Mouse (Mus musculus) midbrain, embryonic 13.5 days (tissue): Measurements from ENCODE around the gene Masp2. TPM values are rescaled to one million over a fixed set of nuclear protein-coding genes. Genes with fewer than 3 reads are reported as not detected.

Experiments
- ATAC-seq: fragments of 200-750 bp; cut with Nextera tagmentation; 2 replicates; pipeline ENCODE4 v1.8.0; 2017; ENCODE audit warnings: mild to moderate bottlenecking, moderate TSS enrichment, moderate library complexity
- H3K27ac ChIP-seq: fragments of 300-500 bp; sonication (generic); 2 replicates; pipeline ENCODE4 v1.5.1; 2015; ENCODE audit warnings: inconsistent platforms, mild to moderate bottlenecking, moderate library complexity
- H3K27me3 ChIP-seq: fragments of 300-500 bp; sonication (generic); 2 replicates; pipeline ENCODE4 v1.6.1; 2015; ENCODE audit warnings: mild to moderate bottlenecking, inconsistent platforms
- H3K36me3 ChIP-seq: fragments of 300-500 bp; sonication (generic); 2 replicates; pipeline ENCODE4 v1.6.1; 2015; ENCODE audit warnings: mild to moderate bottlenecking, inconsistent platforms
- H3K4me1 ChIP-seq: fragments of 300-500 bp; sonication (generic); replicated peaks from 2 replicates; pipeline ENCODE4 v1.6.1; 2015; ENCODE audit warnings: inconsistent platforms
- H3K4me2 ChIP-seq: fragments of 300-500 bp; sonication (generic); replicated peaks from 2 replicates; pipeline ENCODE4 v1.6.1; 2015; ENCODE audit warnings: moderate library complexity, mild to moderate bottlenecking, inconsistent platforms
- H3K4me3 ChIP-seq: fragments of 300-500 bp; sonication (generic); replicated peaks from 2 replicates; pipeline ENCODE4 v1.5.1; 2015; ENCODE audit warnings: mild to moderate bottlenecking, inconsistent platforms
- H3K9ac ChIP-seq: fragments of 300-500 bp; sonication (generic); replicated peaks from 2 replicates; pipeline ENCODE4 v1.6.1; 2015; ENCODE audit warnings: mild to moderate bottlenecking, inconsistent platforms
- H3K9me3 ChIP-seq: fragments of 300-500 bp; sonication (generic); 2 replicates; pipeline ENCODE4 v1.6.1; 2016; ENCODE audit warnings: mild to moderate bottlenecking, inconsistent platforms
- WGBS: fragments of 180-500 bp; shearing (Covaris S2); methylation state at CpG from one replicate; pipeline ENCODE4 v1.1.7; 2015; 5-methylcytosine and 5-hydroxymethylcytosine counted together
- polyA plus RNA-seq: library from polyadenylated mRNA; unstranded; fragments of >200 nt; fragmentation: Nextera tagmentation; extraction: Ambion mirVana; gene quantifications from 2 replicates; pipeline ENCODE4 v1.2.1, GENCODE M21; 2015

The Masp2 gene
- polyA plus RNA-seq, 1 experiment from 2014 or later = 0.46 TPM

DNA sequence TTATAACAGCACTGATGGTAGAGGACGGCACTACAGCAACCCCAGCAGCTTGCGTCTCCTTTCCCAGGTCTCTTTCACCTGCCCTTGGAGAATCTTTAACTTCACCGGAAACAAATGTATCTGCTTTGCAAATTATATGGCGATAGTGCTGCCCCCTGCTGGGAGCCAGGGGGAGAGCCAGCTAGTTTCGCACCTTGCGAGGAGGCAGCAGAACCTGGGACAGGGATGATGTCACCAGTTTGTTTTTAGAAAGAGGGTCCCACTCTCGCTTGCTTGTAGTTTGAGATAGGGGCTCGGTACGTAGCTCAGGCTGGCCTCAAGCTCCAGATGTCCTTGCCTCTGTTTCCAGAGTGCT lies 41.8 kb downstream of the Masp2 start:
- no peak overlapping the region for H3K4me3 ChIP-seq
- no peaks in the 10 kb centered on the region for H3K9me3 ChIP-seq
- 9% methylated on average over 9 of the region's 9 CpGs for WGBS
- H3K9ac ChIP-seq = no peak overlapping the region
- H3K27ac ChIP-seq = no peak overlapping the region
- no peak for ATAC-seq
- no peaks in the 10 kb centered on the region for H3K36me3 ChIP-seq
- H3K4me1 ChIP-seq = no peaks in the 10 kb centered on the region
- no peak overlapping the region; the same call in 1 of the 2 replicates for H3K4me2 ChIP-seq
- H3K27me3 ChIP-seq = no peaks in the 10 kb centered on the region

DNA sequence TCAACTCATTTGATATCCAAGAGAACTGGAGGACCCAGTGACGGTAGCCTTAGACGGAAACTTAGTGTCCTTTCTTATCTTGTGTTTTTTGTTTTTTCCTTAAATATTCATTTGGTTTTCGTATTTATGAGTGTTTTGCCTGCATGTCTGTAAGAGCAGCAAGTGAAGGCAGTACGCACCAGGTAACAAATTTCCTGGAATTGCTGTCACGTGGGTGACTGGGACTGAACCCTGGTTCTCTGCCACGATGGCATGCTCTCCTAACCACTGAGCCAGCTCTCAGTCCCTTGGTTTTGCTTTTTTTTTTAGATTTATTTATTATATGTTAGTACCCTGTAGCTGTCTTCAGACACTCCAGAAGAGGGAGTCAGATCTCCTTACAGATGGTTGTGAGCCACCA lies 42.6 kb downstream of the Masp2 start:
- H3K27ac ChIP-seq = no peak overlapping the region
- no peak overlapping the region for H3K9ac ChIP-seq
- no peaks in the 10 kb centered on the region for H3K4me1 ChIP-seq
- no peak overlapping the region for H3K4me2 ChIP-seq
- no peak overlapping the region for H3K4me3 ChIP-seq
- no peak for ATAC-seq
- 90% methylated on average over 6 of the region's 6 CpGs for WGBS
- H3K9me3 ChIP-seq = no peaks in the 10 kb centered on the region
- no peaks in the 10 kb centered on the region for H3K27me3 ChIP-seq
- H3K36me3 ChIP-seq = no peaks in the 10 kb centered on the region

DNA sequence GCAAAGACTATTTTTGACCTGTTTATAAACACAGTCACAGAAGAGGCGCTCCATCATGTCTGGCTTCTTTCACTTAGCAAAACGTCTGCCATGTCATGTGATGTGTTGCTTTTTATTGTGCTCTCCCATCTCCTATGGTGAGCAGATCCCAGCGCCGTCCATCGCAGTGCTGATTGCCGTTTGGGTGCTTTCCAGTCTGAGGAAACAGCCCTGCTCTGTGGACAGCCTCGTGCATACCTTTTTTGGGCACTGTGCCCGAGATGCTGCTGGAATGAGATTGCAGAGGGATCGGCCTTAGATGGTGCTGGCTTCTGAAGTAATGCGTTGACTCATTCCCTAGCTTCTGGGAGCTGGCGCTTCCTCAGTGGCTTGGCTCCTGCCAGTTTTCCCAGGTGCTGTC lies 44.3 kb downstream of the Masp2 start:
- WGBS = 77% methylated on average over 11 of the region's 11 CpGs
- no peaks in the 10 kb centered on the region for H3K36me3 ChIP-seq
- no peak overlapping the region for H3K4me2 ChIP-seq
- no peak overlapping the region for H3K4me3 ChIP-seq
- ATAC-seq = no peak
- H3K4me1 ChIP-seq = no peaks in the 10 kb centered on the region
- H3K27ac ChIP-seq = no peak overlapping the region
- H3K9me3 ChIP-seq = no peaks in the 10 kb centered on the region
- H3K9ac ChIP-seq = no peak overlapping the region
- H3K27me3 ChIP-seq = no peaks in the 10 kb centered on the region

DNA sequence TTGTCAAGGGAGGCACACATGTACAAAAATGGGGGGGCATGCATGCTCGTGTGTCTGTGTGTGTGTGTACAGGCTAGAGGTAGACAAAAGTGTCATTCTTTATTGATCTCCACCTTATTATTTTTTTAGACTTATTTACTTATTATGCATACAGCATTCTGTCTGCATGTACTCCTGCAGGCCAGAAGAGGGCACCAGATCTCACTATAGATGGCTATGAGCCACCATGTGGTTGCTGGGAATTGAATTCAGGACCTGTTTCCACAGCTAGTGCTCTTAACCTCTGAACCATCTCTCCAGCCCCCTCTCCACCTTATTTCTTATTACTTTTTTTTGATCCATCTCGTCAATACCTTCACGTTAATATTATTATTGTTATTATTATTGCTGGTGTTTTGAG lies 47.0 kb downstream of the Masp2 start:
- Histone ChIP-seq H3K27ac (no peak overlapping the region), H3K27me3 (no peaks in the 10 kb centered on the region), H3K4me2 (no peak overlapping the region), H3K9me3 (no peaks in the 10 kb centered on the region), H3K9ac (no peak overlapping the region), H3K4me1 (no peaks in the 10 kb centered on the region), H3K36me3 (no peaks in the 10 kb centered on the region), H3K4me3 (no peak overlapping the region)
- no peak for ATAC-seq
- WGBS = 62% methylated on average over 3 of the region's 3 CpGs

DNA sequence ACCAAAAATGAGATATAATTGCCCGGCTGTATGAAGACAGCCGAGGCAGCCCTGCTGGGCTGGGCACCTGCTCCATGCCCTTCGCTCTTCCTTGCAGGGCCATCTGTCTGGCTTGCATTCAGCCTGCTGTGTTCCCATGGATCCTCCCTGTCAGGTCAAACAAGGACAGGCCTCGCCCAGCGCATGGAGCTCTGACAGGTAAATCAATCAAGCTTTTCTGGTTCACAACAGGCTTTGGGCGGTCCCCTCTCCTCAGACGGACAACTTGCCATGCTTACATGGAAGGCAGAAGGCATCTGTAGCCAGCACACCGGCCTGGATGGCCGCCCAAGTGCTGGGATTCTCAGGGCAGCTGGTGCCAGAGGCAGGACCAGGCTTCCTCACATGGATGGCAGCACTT lies 48.7 kb downstream of the Masp2 start:
- Histone ChIP-seq H3K4me1 (no peaks in the 10 kb centered on the region), H3K4me3 (no peak overlapping the region), H3K4me2 (no peak overlapping the region), H3K9me3 (no peaks in the 10 kb centered on the region), H3K27me3 (no peaks in the 10 kb centered on the region), H3K27ac (no peak overlapping the region), H3K9ac (no peak overlapping the region), H3K36me3 (no peaks in the 10 kb centered on the region)
- no peak for ATAC-seq
- WGBS = 80% methylated on average over 9 of the region's 9 CpGs

DNA sequence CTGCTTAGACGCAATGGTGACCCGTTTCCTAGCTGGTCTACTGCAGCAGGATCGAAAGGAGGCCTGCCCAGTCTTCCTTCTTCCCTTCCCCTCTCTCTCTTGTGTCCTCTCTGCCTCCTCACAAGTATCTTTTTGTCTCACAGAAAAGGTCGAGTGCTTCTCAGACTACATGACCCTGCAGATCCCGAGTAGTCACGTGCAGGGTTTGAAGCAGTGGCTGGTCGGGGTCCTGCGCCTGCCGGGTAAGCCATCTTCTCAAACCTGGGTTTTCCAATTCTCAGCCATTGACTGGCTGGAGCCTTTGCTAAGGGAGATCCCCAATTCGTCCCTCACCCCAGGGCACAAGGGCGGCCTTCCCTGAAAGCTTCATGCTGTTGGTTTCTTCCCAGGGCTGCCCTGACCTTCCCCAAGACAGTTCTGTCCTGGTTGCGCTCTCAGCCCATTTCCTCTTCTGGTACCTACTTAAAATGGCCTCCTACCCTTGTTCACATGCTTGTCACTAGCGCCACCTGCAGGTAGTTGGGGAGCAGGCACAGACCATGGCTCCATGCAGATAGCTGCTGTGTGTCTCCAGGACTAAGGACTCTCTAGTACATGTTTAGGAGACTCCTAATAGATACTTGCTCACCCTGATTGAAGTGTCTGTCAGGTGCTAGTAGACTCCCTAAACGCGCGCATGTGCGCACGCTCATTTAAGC lies 52.5 kb downstream of the Masp2 start:
- no peaks in the 10 kb centered on the region for H3K4me1 ChIP-seq
- no peak overlapping the region for H3K27ac ChIP-seq
- H3K36me3 ChIP-seq = no peaks in the 10 kb centered on the region
- no peak overlapping the region for H3K9ac ChIP-seq
- no peak for ATAC-seq
- no peak overlapping the region for H3K4me2 ChIP-seq
- H3K27me3 ChIP-seq = 0 out of 2 replicates have a peak, but pooled peaks cover 3% of the 10 kb centered on the region
- no peaks in the 10 kb centered on the region for H3K9me3 ChIP-seq
- 89% methylated on average over 18 of the region's 18 CpGs for WGBS
- no peak overlapping the region for H3K4me3 ChIP-seq

DNA sequence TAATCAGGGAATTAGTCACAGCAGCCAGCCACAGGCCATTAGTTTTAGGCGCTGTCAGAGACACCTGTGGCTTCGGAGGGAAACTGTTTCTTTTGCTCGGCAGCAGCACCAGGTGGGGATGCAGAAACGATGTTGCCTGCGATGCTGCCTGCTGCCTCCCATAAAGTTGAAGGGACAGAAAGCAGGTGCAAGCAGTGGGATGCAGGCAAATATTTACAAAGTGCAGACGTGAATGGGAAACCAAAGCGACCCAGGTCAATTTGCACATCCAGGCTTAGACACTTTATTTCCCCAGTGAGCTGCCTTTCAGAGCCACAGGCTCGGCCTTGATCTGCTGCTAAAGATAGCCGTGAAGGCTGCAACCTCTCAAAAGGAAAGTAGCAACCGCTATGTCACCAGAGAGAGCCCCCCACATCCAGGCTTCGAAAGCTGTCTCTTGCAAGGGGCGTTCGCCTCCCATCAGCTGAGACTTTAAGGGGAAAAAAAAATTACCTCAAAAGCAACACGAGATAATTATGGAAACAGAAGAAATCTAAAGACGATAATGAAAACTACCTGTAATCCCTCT lies 54.4 kb downstream of the Masp2 start:
- Histone ChIP-seq H3K4me3 (no peak overlapping the region), H3K27ac (no peak overlapping the region), H3K9me3 (no peaks in the 10 kb centered on the region), H3K36me3 (no peaks in the 10 kb centered on the region), H3K4me1 (no peaks in the 10 kb centered on the region; the same call in 1 of the 2 replicates), H3K4me2 (no peak overlapping the region), H3K9ac (no peak overlapping the region), H3K27me3 (peaks cover 6% of the 10 kb centered on the region; the same call in 1 of the 2 replicates)
- no peak for ATAC-seq
- WGBS = 41% methylated on average over 15 of the region's 15 CpGs

DNA sequence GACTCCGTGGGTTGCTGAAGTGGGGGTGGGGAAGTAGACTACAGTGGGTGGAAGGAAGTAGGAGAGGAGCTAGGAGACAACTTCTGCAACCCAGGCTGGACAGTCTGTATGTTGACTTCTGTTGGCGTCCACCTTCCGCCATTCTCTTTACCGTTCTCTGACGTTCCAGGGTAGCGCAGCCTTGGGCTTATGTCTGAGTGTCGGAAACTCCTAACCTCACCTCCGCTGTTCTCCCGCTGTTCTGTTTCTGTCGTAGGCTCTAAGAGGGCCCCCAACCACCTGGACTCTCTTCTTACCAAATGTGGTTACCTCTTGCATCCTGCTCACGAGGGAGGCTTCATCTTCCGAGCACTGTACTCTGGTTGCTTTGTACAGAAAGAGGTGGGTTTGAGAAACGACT lies 55.4 kb downstream of the Masp2 start:
- H3K27ac ChIP-seq = no peak overlapping the region
- 92% methylated on average over 13 of the region's 13 CpGs for WGBS
- no peak overlapping the region for H3K9ac ChIP-seq
- peaks cover 6% of the 10 kb centered on the region; the same call in 1 of the 2 replicates for H3K4me1 ChIP-seq
- no peaks in the 10 kb centered on the region for H3K36me3 ChIP-seq
- no peaks in the 10 kb centered on the region for H3K9me3 ChIP-seq
- ATAC-seq = no peak
- H3K4me3 ChIP-seq = no peak overlapping the region
- H3K27me3 ChIP-seq = peaks cover 9% of the 10 kb centered on the region; the same call in 1 of the 2 replicates
- no peak overlapping the region for H3K4me2 ChIP-seq

DNA sequence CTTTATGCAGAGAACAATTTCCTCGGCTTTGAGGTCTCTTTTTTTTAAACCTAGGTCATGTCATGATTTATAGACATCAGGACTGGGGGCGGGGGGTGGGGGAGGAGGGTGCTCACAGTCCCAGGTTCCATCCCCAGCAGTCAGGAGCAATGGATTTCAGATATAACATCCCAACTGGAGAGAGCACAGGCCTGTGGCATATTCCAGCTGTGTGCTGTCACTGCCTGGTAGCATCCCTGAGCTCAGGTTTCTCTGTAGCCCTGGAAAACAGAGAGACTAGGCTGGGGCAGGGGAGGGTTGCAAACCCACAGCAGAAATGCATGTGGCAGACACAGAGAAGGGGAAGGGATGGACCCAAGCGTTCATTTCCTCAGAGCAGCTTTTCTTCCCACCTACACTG lies 57.8 kb downstream of the Masp2 start:
- no peak for ATAC-seq
- Histone ChIP-seq H3K4me3 (no peak overlapping the region), H3K27me3 (peaks cover 9% of the 10 kb centered on the region; the same call in 1 of the 2 replicates), H3K27ac (no peak overlapping the region), H3K4me2 (no peak overlapping the region), H3K9ac (no peak overlapping the region), H3K4me1 (peaks cover 10% of the 10 kb centered on the region; the same call in 1 of the 2 replicates), H3K36me3 (no peaks in the 10 kb centered on the region), H3K9me3 (no peaks in the 10 kb centered on the region)
- WGBS = 78% methylated on average over 3 of the region's 3 CpGs

DNA sequence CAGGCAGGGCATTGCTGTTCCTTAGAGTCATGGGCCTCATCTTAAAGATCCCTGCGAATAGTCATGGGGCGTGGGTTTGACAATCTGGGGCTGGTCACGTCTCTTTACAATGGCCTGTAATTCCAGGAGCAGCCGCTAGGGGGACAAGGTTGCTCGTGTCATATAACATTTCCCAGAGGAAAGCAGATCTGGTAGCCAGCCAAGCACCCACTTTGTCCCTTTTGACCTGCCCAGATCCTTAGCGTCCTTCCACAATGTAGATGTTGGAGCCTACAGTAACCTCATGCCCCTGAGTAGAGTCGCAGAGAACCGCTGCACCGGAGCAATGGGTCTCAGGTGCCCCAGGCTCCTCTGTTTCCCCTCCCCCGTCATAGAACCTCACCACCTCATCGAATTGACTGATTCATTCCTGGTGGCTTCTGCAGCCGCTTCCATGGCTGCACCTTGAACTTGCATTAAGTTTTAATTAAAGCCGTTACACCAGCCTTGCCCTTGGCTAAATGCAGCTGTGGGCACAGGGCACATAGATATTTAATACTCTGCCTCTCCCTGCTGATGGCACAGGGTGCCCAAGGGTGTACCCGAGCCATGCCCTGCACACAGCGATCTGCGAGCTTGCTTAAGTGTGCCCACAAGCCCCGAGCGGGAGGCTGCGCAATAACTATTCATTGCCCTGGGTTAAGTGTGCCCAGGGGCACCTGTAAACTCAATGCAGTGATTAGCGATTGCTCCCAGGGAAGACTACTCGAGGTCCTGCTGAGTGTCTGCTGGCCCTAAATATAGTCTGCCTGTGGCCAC lies 60.0 kb downstream of the Masp2 start:
- 39% methylated on average over 21 of the region's 21 CpGs for WGBS
- Histone ChIP-seq H3K27me3 (peaks cover 9% of the 10 kb centered on the region; the same call in 1 of the 2 replicates), H3K9ac (no peak overlapping the region), H3K4me2 (peak overlapping the region; percentile 29; the same call in 1 of the 2 replicates), H3K4me3 (no peak overlapping the region), H3K27ac (no peak overlapping the region), H3K36me3 (no peaks in the 10 kb centered on the region), H3K9me3 (no peaks in the 10 kb centered on the region), H3K4me1 (peaks cover 10% of the 10 kb centered on the region; the same call in 1 of the 2 replicates)
- ATAC-seq = 0 out of 2 replicates have a peak, but pooled peaks have one; percentile 40

DNA sequence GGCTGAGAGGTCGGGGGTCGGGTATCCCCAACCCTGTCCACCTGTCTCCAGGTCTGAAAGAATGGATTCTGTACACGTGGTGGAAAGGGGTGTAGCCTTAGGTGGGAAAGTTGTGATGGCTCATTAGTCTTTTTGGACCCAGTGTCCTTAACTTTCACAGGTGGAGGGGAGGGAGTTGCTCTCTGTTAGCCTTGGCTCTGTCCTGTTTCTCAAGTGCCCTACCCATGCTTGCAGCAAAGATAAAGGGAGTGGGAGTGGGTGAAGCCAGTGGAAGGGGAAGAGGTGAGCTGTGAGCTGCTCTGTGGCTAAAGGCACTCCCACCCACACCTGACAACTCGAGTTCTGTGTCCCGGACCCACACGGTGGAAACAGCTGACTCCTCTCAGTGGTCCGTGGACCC lies 61.0 kb downstream of the Masp2 start:
- no peak for ATAC-seq
- H3K36me3 ChIP-seq = no peaks in the 10 kb centered on the region
- WGBS = 78% methylated on average over 7 of the region's 7 CpGs

DNA sequence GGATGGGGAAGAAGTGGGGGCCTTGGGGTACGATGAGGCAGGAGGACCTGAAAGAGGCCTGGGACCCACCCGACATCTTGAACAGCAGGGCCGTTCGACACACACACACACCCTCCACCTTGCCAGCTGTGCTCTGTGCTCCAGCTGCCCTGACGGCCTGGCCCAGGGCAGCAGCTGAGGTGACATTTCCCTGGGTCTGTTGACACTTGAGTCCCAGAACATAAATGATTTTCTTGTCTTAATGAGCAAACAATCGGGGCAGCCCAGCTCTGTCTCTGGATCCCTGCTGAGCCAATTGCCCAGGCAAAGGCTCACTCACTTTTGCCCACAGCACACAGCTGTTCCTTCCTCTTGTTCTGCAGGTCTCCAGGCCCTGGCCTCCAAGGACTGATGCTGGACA lies 61.7 kb downstream of the Masp2 start:
- Histone ChIP-seq H3K9me3 (no peaks in the 10 kb centered on the region), H3K4me3 (no peak overlapping the region), H3K27ac (no peak overlapping the region), H3K27me3 (peaks cover 7% of the 10 kb centered on the region; the same call in 1 of the 2 replicates), H3K36me3 (no peaks in the 10 kb centered on the region), H3K9ac (no peak overlapping the region), H3K4me2 (no peak overlapping the region), H3K4me1 (peaks cover 10% of the 10 kb centered on the region; the same call in 1 of the 2 replicates)
- ATAC-seq = no peak
- 63% methylated on average over 6 of the region's 6 CpGs for WGBS

More for the DNA sequence above, 61.0 kb downstream of the Masp2 start:
- Histone ChIP-seq H3K9me3 (no peaks in the 10 kb centered on the region), H3K27ac (no peak overlapping the region), H3K27me3 (peaks cover 7% of the 10 kb centered on the region; the same call in 1 of the 2 replicates), H3K4me2 (no peak overlapping the region), H3K9ac (no peak overlapping the region), H3K4me1 (peaks cover 10% of the 10 kb centered on the region; the same call in 1 of the 2 replicates), H3K4me3 (no peak overlapping the region)
